Mouse (Mus musculus): ENCODE data around the gene Prm1. TPM values are rescaled to one million over a fixed set of nuclear protein-coding genes. Genes with fewer than 3 reads are reported as not detected.
A peak's percentile ranks its signal among the peaks of the same experiment; 100 is the strongest.
"Not testable (repeated sequence)": the region's sequence is repeated elsewhere in the genome, so short reads cannot be mapped to it uniquely, and the experiment has no call there.

The Prm1 gene
- polyA plus RNA-seq, 1 experiment from 2014 or later = not detected

GRCm38 (mm10) chr16:10821387-10821786 lies 15.7 kb upstream of the Prm1 start:
- no peaks in the 10 kb centered on the region for H3K9me3 ChIP-seq (ENCODE audit: control insufficient read depth, low read length)
- 0 out of 2 replicates have a peak, but pooled peaks have one; percentile 7 for ATAC-seq (ENCODE audit: insufficient number of reproducible peaks, insufficient read depth, low FRiP score, low read depth)
- no peak overlapping the region for H3K4me2 ChIP-seq (ENCODE audit: low read length)
- H3K4me1 ChIP-seq (ENCODE audit: control insufficient read depth in 2 of 2, insufficient read depth in 2 of 2, low read length in 2 of 2) = peaks cover 0 to 16% of the 10 kb centered on the region in 2 experiments; a peak in 2 of 4 replicates
- H3K4me3 ChIP-seq (ENCODE audit: control insufficient read depth in 1 of 2, insufficient read depth in 1 of 2, low read depth in 1 of 2, low read length in 2 of 2) = no peak overlapping the region
- H3K9ac ChIP-seq (ENCODE audit: low read length) = no peak overlapping the region
- WGBS = 60% methylated on average over 4 of the region's 4 CpGs
- no peaks in the 10 kb centered on the region for H3K27me3 ChIP-seq (ENCODE audit: control insufficient read depth, insufficient read depth, low read length)
- no peak overlapping the region for H3K27ac ChIP-seq (replicated peaks in 1 of 2; ENCODE audit: control insufficient read depth in 1 of 2, insufficient read depth in 1 of 2, low read depth in 2 of 2, low read length in 2 of 2)
- no peaks in the 10 kb centered on the region for H3K36me3 ChIP-seq (ENCODE audit: control insufficient read depth, insufficient read depth, low read length)

GRCm38 (mm10) chr16:10819966-10820365 lies 14.3 kb upstream of the Prm1 start:
- H3K4me1 ChIP-seq (ENCODE audit: control insufficient read depth in 2 of 2, insufficient read depth in 2 of 2, low read length in 2 of 2) = peaks cover 4 to 16% of the 10 kb centered on the region in 2 experiments; a peak in 3 of 4 replicates
- no peak overlapping the region for H3K4me2 ChIP-seq (ENCODE audit: low read length)
- H3K4me3 ChIP-seq (ENCODE audit: control insufficient read depth in 1 of 2, insufficient read depth in 1 of 2, low read depth in 1 of 2, low read length in 2 of 2) = no peak overlapping the region
- no peaks in the 10 kb centered on the region for H3K36me3 ChIP-seq (ENCODE audit: control insufficient read depth, insufficient read depth, low read length)
- H3K9ac ChIP-seq (ENCODE audit: low read length) = no peak overlapping the region
- H3K9me3 ChIP-seq (ENCODE audit: control insufficient read depth, low read length) = no peaks in the 10 kb centered on the region
- H3K27ac ChIP-seq (replicated peaks in 1 of 2; ENCODE audit: control insufficient read depth in 1 of 2, insufficient read depth in 1 of 2, low read depth in 2 of 2, low read length in 2 of 2) = peak overlapping the region in 1 of 2 experiments; percentile 42; a peak in 1 of 4 replicates
- 51% methylated on average over 3 of the region's 3 CpGs for WGBS
- no peaks in the 10 kb centered on the region for H3K27me3 ChIP-seq (ENCODE audit: control insufficient read depth, insufficient read depth, low read length)
- ATAC-seq (ENCODE audit: insufficient number of reproducible peaks, insufficient read depth, low FRiP score, low read depth) = no peak

DNA sequence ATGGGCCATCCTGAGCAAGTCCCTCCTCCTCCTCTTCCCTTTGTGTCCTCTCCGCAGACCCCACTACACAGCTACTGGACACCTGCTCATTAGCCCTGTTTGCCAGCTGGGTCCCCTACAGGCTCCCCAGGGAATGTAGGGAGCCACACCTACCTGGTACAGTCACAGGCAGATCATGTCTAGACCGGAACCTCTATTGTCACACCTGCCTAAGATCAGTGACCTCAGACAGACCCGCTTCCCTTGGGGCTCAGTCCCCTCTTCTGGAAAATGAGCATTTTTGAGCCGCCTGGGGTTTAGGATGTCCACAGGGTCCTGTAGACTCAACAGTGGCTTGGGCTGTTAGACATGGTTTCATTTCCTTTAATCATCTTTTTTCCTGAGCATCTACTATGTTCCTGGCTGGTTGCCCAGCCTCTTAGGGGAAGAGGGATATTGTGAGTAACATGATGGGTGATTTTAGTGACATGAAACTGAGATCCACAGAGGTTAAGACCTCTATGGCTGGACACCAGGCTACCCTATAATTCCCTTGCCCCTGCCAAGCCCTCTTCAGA lies 13.0 kb upstream of the Prm1 start:
- Histone ChIP-seq H3K9me3 (ENCODE audit: control insufficient read depth, low read length) (no peaks in the 10 kb centered on the region), H3K4me2 (ENCODE audit: low read length) (no peak overlapping the region), H3K36me3 (ENCODE audit: control insufficient read depth, insufficient read depth, low read length) (no peaks in the 10 kb centered on the region), H3K27ac (replicated peaks in 1 of 2; ENCODE audit: control insufficient read depth in 1 of 2, insufficient read depth in 1 of 2, low read depth in 2 of 2, low read length in 2 of 2) (no peak overlapping the region), H3K4me1 (ENCODE audit: control insufficient read depth in 2 of 2, insufficient read depth in 2 of 2, low read length in 2 of 2) (peaks cover 10 to 20% of the 10 kb centered on the region in 2 experiments; a peak in 3 of 4 replicates), H3K9ac (ENCODE audit: low read length) (no peak overlapping the region), H3K4me3 (ENCODE audit: control insufficient read depth in 1 of 2, insufficient read depth in 1 of 2, low read depth in 1 of 2, low read length in 2 of 2) (no peak overlapping the region), H3K27me3 (ENCODE audit: control insufficient read depth, insufficient read depth, low read length) (no peaks in the 10 kb centered on the region)
- no peak for ATAC-seq (ENCODE audit: insufficient number of reproducible peaks, insufficient read depth, low FRiP score, low read depth)
- 86% methylated on average over 4 of the region's 4 CpGs for WGBS

- WGBS = 49% methylated on average over 4 of the region's 4 CpGs
- no peak for ATAC-seq (ENCODE audit: insufficient number of reproducible peaks, insufficient read depth, low FRiP score, low read depth)
- no peak overlapping the region for H3K4me2 ChIP-seq (ENCODE audit: low read length)
- H3K9me3 ChIP-seq (ENCODE audit: control insufficient read depth, low read length) = no peaks in the 10 kb centered on the region
- H3K4me3 ChIP-seq (ENCODE audit: control insufficient read depth in 1 of 2, insufficient read depth in 1 of 2, low read depth in 1 of 2, low read length in 2 of 2) = no peak overlapping the region
- no peak overlapping the region for H3K9ac ChIP-seq (ENCODE audit: low read length)
- H3K27me3 ChIP-seq (ENCODE audit: control insufficient read depth, insufficient read depth, low read length) = no peaks in the 10 kb centered on the region
- H3K36me3 ChIP-seq (ENCODE audit: control insufficient read depth, insufficient read depth, low read length) = no peaks in the 10 kb centered on the region
- H3K4me1 ChIP-seq (ENCODE audit: control insufficient read depth in 2 of 2, insufficient read depth in 2 of 2, low read length in 2 of 2) = peaks cover 15 to 20% of the 10 kb centered on the region in 2 experiments
- H3K27ac ChIP-seq (replicated peaks in 1 of 2; ENCODE audit: control insufficient read depth in 1 of 2, insufficient read depth in 1 of 2, low read depth in 2 of 2, low read length in 2 of 2) = no peak overlapping the region
These were observed 9.2 kb upstream of the Prm1 start for GRCm38 (mm10) chr16:10814864-10815263.

GRCm38 (mm10) chr16:10813726-10814125 lies 8.1 kb upstream of the Prm1 start:
- Histone ChIP-seq H3K9ac (ENCODE audit: low read length) (no peak overlapping the region), H3K27ac (replicated peaks in 1 of 2; ENCODE audit: control insufficient read depth in 1 of 2, insufficient read depth in 1 of 2, low read depth in 2 of 2, low read length in 2 of 2) (no peak overlapping the region), H3K9me3 (ENCODE audit: control insufficient read depth, low read length) (no peaks in the 10 kb centered on the region), H3K4me2 (ENCODE audit: low read length) (no peak overlapping the region), H3K27me3 (ENCODE audit: control insufficient read depth, insufficient read depth, low read length) (no peaks in the 10 kb centered on the region), H3K4me1 (ENCODE audit: control insufficient read depth in 2 of 2, insufficient read depth in 2 of 2, low read length in 2 of 2) (peaks cover 13 to 20% of the 10 kb centered on the region in 2 experiments), H3K4me3 (ENCODE audit: control insufficient read depth in 1 of 2, insufficient read depth in 1 of 2, low read depth in 1 of 2, low read length in 2 of 2) (no peak overlapping the region), H3K36me3 (ENCODE audit: control insufficient read depth, insufficient read depth, low read length) (no peaks in the 10 kb centered on the region)
- no peak for ATAC-seq (ENCODE audit: insufficient number of reproducible peaks, insufficient read depth, low FRiP score, low read depth)
- WGBS = 80% methylated on average over 4 of the region's 4 CpGs

DNA sequence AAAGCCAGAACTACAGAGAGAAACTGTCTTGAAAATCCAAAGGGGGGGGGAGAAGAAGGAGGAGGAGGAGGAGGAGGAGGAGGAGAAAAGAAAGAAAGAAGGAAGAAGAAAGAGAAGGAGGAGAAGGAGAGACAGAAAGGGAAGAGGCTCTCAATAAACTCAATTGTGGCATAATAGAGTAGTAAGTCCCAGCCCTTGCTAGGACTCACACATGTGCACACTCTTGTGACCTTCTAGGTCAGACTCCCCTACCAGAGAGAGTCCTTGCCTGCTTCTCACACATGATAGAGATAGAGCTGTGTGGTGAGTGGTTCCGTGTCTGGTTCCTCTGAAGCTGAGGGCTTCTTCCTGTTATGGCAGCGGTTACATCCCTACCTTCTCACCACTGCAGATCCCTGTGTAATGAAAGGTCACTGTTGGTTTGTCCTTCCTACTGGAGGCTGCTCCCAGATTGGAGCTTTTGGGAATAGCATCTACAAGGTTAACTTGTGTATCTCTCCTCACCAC lies 7.3 kb upstream of the Prm1 start, which contains the start of gene Gm11172:
Gm11172 (plus strand) TSS at position 51 of the 507 bp plus-strand sequence.
- Histone ChIP-seq H3K4me2 (ENCODE audit: low read length) (no peak within 1 kb of the TSS), H3K27ac (replicated peaks in 1 of 2; ENCODE audit: control insufficient read depth in 1 of 2, insufficient read depth in 1 of 2, low read depth in 2 of 2, low read length in 2 of 2) (no peak within 1 kb of the TSS), H3K36me3 (ENCODE audit: control insufficient read depth, insufficient read depth, low read length) (no peaks in the 10 kb centered on the region), H3K9me3 (ENCODE audit: control insufficient read depth, low read length) (no peaks in the 10 kb centered on the region), H3K4me3 (ENCODE audit: control insufficient read depth in 1 of 2, insufficient read depth in 1 of 2, low read depth in 1 of 2, low read length in 2 of 2) (no peak within 1 kb of the TSS), H3K4me1 (ENCODE audit: control insufficient read depth in 2 of 2, insufficient read depth in 2 of 2, low read length in 2 of 2) (peaks cover 12 to 20% of the 10 kb centered on the region in 2 experiments), H3K9ac (ENCODE audit: low read length) (no peak within 1 kb of the TSS), H3K27me3 (ENCODE audit: control insufficient read depth, insufficient read depth, low read length) (no peaks in the 10 kb centered on the region)
- WGBS = 77% methylated on average over 2 of the region's 2 CpGs
- no peak for ATAC-seq (ENCODE audit: insufficient number of reproducible peaks, insufficient read depth, low FRiP score, low read depth)

DNA sequence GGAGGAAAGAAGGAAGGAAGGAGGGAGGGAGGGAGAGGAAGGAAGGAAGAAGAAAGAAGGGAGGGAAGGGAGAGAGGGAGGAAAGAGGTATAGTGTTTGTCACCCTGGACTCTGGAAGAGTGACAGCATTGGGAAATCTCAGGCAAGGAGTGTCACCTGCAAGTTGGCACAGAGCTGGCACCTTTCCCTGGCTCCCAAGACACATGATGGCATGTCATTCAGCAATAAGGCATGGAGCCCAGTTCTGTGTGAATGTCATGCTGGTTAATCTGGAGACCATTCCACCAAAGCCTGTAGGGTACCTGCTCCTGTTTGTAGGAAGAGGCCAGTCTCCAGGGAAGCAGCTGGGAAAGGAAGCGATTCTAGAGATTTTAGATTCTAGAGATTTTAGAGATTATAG lies 4.7 kb upstream of the Prm1 start:
- Histone ChIP-seq H3K4me1 (ENCODE audit: control insufficient read depth in 2 of 2, insufficient read depth in 2 of 2, low read length in 2 of 2) (peaks cover 9 to 20% of the 10 kb centered on the region in 2 experiments), H3K4me2 (ENCODE audit: low read length) (no peak overlapping the region), H3K27ac (replicated peaks in 1 of 2; ENCODE audit: control insufficient read depth in 1 of 2, insufficient read depth in 1 of 2, low read depth in 2 of 2, low read length in 2 of 2) (no peak overlapping the region), H3K9me3 (ENCODE audit: control insufficient read depth, low read length) (no peaks in the 10 kb centered on the region), H3K36me3 (ENCODE audit: control insufficient read depth, insufficient read depth, low read length) (no peaks in the 10 kb centered on the region), H3K9ac (ENCODE audit: low read length) (no peak overlapping the region), H3K4me3 (ENCODE audit: control insufficient read depth in 1 of 2, insufficient read depth in 1 of 2, low read depth in 1 of 2, low read length in 2 of 2) (no peak overlapping the region), H3K27me3 (ENCODE audit: control insufficient read depth, insufficient read depth, low read length) (no peaks in the 10 kb centered on the region)
- no peak for ATAC-seq (ENCODE audit: insufficient number of reproducible peaks, insufficient read depth, low FRiP score, low read depth)
- 68% methylated on average over 1 of the region's 1 CpGs for WGBS

DNA sequence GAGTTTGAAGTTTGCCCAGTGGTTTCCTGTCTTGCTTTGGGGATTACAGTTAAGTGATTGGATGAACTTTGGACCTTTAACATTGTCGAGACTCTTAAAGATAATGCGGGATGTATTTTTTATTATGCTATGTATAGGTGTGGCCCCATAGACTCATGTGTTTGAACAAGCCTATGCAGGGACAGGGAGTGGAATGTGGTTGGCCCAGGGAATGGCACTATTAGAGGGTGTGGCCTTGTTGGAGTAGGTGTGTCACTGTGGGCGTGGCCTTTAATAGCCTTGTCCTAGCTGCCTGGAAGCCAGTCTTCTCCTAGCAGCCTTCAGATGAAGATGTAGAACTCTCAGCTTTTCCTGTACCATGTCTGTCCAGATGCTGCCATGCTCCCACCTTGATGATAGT lies 3.2 kb downstream of the Prm1 start:
- H3K36me3 ChIP-seq (ENCODE audit: control insufficient read depth, insufficient read depth, low read length); H3K4me1 ChIP-seq (ENCODE audit: control insufficient read depth in 2 of 2, insufficient read depth in 2 of 2, low read length in 2 of 2); ATAC-seq (ENCODE audit: insufficient number of reproducible peaks, insufficient read depth, low FRiP score, low read depth); H3K4me3 ChIP-seq (ENCODE audit: control insufficient read depth in 1 of 2, insufficient read depth in 1 of 2, low read depth in 1 of 2, low read length in 2 of 2); H3K27ac ChIP-seq (replicated peaks in 1 of 2; ENCODE audit: control insufficient read depth in 1 of 2, insufficient read depth in 1 of 2, low read depth in 2 of 2, low read length in 2 of 2); H3K9ac ChIP-seq (ENCODE audit: low read length); H3K4me2 ChIP-seq (ENCODE audit: low read length); H3K27me3 ChIP-seq (ENCODE audit: control insufficient read depth, insufficient read depth, low read length); H3K9me3 ChIP-seq (ENCODE audit: control insufficient read depth, low read length): not testable (repeated sequence)
- 78% methylated on average over 3 of the region's 3 CpGs for WGBS

Measured in heart, embryonic 14.5 days (tissue).